Mouse (Mus musculus) cerebellum, adult 2 months (tissue): ENCODE measurements around the gene Crybb2. TPM values are rescaled to one million over a fixed set of nuclear protein-coding genes. Genes with fewer than 3 reads are reported as not detected.

Source experiments
- DNase-seq, 2 experiments: peaks; one replicate each; pipeline ENCODE4 v3.0.0; 2021
- H3K27ac ChIP-seq: fragments of 200-500 bp; 2 replicates; pipeline ENCODE4 v1.5.1; 2012; ENCODE audit warnings: low read length, control low read depth, inconsistent platforms; ENCODE audit not compliant: insufficient read depth
- H3K27me3 ChIP-seq: fragments of 200-500 bp; 2 replicates; pipeline ENCODE4 v1.6.1; 2012; ENCODE audit warnings: inconsistent platforms, mild to moderate bottlenecking, low read length, moderate library complexity; ENCODE audit not compliant: control insufficient read depth, insufficient read depth
- H3K4me1 ChIP-seq: fragments of 200-500 bp; 2 replicates; pipeline ENCODE4 v1.6.1; 2011; ENCODE audit warnings: low read length; ENCODE audit not compliant: control insufficient read depth, insufficient read depth
- H3K4me3 ChIP-seq: fragments of 200-500 bp; replicated peaks from 2 replicates; pipeline ENCODE3; 2011; ENCODE audit warnings: mild to moderate bottlenecking, low read depth, low read length, control low read depth; ENCODE audit not compliant: insufficient read depth
- CTCF ChIP-seq: fragments of 200-500 bp; IDR thresholded peaks from 2 replicates; pipeline ENCODE4 v1.5.1; 2011; ENCODE audit warnings: low read depth, mild to moderate bottlenecking, control low read depth, low read length, moderate library complexity, borderline replicate concordance; ENCODE audit not compliant: insufficient read depth
- POLR2A ChIP-seq: fragments of 200-500 bp; IDR thresholded peaks from 2 replicates; pipeline ENCODE4 v1.6.1; 2011; ENCODE audit warnings: low read length, control low read depth, borderline replicate concordance; ENCODE audit not compliant: insufficient read depth
- WGBS: fragments of 180-500 bp; shearing (Covaris S2); methylation state at CpG from one replicate; pipeline ENCODE4 v1.1.7; 2018; 5-methylcytosine and 5-hydroxymethylcytosine counted together
- polyA plus RNA-seq: library from polyadenylated mRNA; depleted of rRNA; stranded (reverse); fragments of >200 nt; gene quantifications from 2 replicates; pipeline ENCODE4 v1.2.3, GENCODE M21; 2012

Gene Crybb2
- polyA plus RNA-seq, 1 experiment: not detected

DNA sequence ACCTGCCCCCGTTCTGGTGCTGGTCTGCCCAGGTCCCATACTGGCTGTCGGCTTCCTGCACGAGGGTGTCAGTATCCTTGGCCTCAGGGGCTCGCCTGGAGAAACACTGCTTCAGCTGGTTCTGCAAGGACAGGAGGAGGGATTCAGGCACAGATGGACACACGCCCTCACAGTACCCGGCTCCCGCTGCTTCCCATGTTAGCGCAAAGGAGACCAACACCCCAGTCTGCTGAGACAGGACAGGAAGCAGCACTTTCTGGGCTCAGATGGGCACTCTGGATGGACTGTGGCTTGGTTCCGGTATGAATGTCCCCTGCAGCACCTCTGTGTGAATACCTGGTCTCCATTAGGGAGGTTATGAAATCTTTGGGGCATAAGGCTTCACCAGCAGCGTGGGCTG, 31.5 kb upstream of the Crybb2 start:
- Histone ChIP-seq H3K4me3 (no peak overlapping the region), H3K27ac (no peak overlapping the region), H3K27me3 (no peaks in the 10 kb centered on the region), H3K4me1 (no peaks in the 10 kb centered on the region)
- no peak for TF ChIP-seq CTCF
- TF ChIP-seq POLR2A: no peak
- no peak for DNase-seq
- 89% methylated on average over 10 of the region's 10 CpGs for WGBS

DNA sequence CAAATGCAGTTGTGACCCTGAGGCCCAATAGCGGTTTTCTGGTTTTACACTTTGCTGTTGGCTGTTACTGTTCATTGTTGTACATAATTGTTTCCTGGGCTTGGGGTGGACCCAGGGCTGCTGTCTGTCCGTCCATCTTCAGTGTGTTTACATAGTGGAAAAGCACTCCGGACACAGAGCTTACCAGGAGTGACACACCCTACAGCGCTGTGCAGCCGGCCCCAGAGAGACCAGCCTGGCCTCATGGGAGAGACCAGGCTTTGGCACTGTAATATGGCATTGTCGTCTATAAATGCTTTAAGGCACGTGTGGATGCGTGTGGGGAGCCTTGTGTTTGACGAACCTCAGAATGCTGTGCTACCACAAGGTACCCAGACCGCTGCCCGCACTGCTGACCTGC, 30.5 kb upstream of the Crybb2 start:
- TF ChIP-seq POLR2A: no peak
- TF ChIP-seq CTCF: no peak
- Histone ChIP-seq H3K4me3 (no peak overlapping the region), H3K4me1 (no peaks in the 10 kb centered on the region), H3K27me3 (no peaks in the 10 kb centered on the region), H3K27ac (no peak overlapping the region)
- no peak for DNase-seq
- WGBS: 92% methylated on average over 11 of the region's 11 CpGs

DNA sequence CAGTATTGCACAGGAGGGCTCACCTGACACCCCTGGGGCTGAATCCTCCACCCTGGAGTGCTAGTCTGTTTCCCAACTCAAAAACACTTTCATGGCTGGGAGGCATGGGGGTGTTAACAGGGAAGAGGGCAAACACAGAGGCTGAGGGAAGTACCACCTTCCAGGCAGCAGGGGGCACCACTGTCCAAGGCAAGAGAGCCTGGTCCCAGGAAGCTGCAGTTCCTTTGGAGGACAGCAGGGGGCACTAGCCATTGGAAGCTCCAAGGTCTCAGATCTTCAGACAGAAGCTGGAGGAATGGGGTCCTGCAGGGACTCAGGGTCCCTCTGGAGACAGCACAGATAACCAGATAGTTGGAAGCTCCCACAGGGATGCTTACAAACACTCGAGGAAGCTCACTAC, 29.6 kb upstream of the Crybb2 start:
- peak; percentile 79 to 90 for DNase-seq
- TF ChIP-seq POLR2A: no peak
- TF ChIP-seq CTCF: peak; percentile 100
- 20% methylated on average over 1 of the region's 1 CpGs for WGBS
- Histone ChIP-seq H3K4me3 (no peak overlapping the region), H3K27me3 (no peaks in the 10 kb centered on the region), H3K4me1 (no peaks in the 10 kb centered on the region), H3K27ac (no peak overlapping the region)

DNA sequence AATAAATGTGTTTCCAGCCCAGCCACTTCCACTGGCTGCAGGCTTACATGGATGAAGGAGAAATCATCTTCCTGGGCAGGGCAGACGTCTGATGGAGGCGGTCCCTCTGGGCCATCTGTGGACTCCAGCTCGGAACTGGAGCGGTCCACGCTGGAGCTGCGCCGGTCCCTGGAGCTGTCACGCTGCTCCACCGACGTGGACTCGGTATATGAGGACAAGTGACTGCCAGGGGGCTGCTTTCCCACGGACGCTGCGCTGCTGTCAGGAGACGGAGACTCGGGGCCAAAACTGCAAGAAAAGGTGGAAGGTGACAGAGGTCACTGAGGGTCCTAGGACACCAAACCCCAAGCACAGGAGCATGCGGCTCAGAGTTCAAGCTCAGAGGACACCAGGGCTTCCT, 27.6 kb upstream of the Crybb2 start:
- H3K4me3 ChIP-seq: no peak overlapping the region
- 85% methylated on average over 17 of the region's 17 CpGs for WGBS
- no peak for TF ChIP-seq POLR2A
- no peak for TF ChIP-seq CTCF
- DNase-seq: no peak
- H3K4me1 ChIP-seq: no peaks in the 10 kb centered on the region
- no peaks in the 10 kb centered on the region for H3K27me3 ChIP-seq
- no peak overlapping the region for H3K27ac ChIP-seq

DNA sequence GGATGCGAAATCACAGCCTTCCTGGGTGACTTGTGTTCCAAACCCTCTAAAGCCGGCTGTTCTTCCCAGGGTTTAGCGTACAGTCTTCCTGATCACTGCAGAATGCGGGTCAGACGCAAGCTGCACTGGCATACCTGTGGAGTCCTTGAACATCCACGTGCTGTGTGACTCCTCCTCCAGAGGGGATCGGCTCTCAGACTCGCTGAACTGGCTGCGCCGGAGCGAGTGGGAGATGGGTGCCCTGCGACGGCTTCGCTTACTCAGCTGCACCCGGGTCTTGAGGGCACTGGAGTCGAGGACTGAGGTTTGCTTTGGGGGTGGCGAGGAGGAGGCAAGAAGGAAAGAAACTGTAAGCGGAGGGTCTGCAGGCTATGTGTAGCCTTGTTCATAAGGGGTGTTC, 25.5 kb upstream of the Crybb2 start:
- H3K4me1 ChIP-seq: no peaks in the 10 kb centered on the region
- no peaks in the 10 kb centered on the region for H3K27me3 ChIP-seq
- no peak for DNase-seq
- no peak overlapping the region for H3K4me3 ChIP-seq
- 94% methylated on average over 18 of the region's 18 CpGs for WGBS
- TF ChIP-seq CTCF (no peak), POLR2A (no peak)
- H3K27ac ChIP-seq: no peak overlapping the region

DNA sequence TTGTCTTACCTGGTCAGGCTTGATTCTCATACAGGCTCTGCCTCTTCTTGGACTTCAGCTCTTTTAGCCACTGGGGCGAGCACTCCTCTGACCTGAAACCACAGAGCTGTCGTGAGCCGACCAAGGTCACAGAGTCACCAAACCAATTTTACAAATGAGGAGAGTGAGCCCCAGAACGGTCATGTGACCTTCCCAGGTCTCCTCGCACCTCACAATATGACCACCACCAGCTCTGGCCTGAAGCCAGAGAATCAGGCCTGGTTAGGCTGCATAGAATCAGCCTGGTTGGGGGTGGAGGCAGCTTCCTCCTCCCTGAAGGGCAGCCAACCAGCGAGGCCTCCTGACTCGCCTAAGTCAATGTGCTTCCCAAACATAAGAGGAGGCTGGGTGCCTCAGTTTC, 22.5 kb upstream of the Crybb2 start:
- no peaks in the 10 kb centered on the region for H3K27me3 ChIP-seq
- H3K4me3 ChIP-seq: no peak overlapping the region
- TF ChIP-seq POLR2A (no peak), CTCF (no peak)
- H3K27ac ChIP-seq: no peak overlapping the region
- no peaks in the 10 kb centered on the region; the same call in 1 of the 2 replicates for H3K4me1 ChIP-seq
- 72% methylated on average over 7 of the region's 7 CpGs for WGBS
- DNase-seq: no peak

DNA sequence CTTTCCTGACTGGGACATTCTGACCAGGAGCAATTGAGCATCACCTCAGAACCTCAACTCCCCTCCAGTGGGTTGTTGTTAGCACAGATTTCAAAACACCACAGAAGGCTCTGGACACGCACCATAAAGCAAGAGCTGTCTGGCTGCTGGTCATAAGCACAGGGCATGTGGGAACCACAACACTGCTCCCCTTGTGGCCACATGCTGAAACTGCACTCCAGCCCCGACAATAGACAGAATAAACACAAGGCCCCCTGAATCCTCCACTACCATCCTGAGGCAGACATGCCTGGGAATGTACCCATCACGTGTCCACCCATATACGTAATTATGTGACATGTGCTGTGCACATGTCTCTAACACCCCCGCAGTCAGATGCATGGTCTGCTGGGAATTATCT, 21.2 kb upstream of the Crybb2 start:
- H3K4me3 ChIP-seq: no peak overlapping the region
- peak; percentile 36 to 45 for DNase-seq
- no peak overlapping the region for H3K27ac ChIP-seq
- TF ChIP-seq POLR2A (no peak), CTCF (peak; percentile 75)
- H3K27me3 ChIP-seq: no peaks in the 10 kb centered on the region
- 56% methylated on average over 5 of the region's 5 CpGs for WGBS
- H3K4me1 ChIP-seq: peaks cover 7% of the 10 kb centered on the region

DNA sequence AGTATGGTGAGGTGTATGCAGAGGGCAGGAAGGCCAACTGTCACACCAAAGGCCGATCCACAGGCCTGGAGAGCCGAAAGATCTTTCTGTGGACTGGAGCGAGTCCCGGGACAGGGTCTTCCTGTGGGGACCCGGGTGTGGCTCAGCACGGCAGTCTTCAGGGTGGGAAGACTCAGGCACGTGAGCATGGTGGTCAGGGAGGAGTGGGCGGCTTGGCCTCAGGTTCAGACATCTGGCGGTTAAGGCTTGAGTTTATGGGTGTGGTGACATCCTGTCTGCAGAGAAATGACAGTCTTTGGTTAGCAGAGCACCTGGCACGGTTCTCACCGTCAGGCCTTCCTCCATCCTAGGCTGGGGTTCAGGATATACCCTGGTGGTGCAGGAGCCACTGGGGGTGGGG, 20.8 kb upstream of the Crybb2 start:
- H3K27me3 ChIP-seq: no peaks in the 10 kb centered on the region
- H3K4me3 ChIP-seq: no peak overlapping the region
- whole genome bisulfite sequencing: 90% methylated on average over 11 of the region's 11 CpGs
- TF ChIP-seq CTCF (no peak), POLR2A (no peak)
- H3K27ac ChIP-seq: no peak overlapping the region
- DNase-seq: no peak
- peaks cover 11% of the 10 kb centered on the region for H3K4me1 ChIP-seq

DNA sequence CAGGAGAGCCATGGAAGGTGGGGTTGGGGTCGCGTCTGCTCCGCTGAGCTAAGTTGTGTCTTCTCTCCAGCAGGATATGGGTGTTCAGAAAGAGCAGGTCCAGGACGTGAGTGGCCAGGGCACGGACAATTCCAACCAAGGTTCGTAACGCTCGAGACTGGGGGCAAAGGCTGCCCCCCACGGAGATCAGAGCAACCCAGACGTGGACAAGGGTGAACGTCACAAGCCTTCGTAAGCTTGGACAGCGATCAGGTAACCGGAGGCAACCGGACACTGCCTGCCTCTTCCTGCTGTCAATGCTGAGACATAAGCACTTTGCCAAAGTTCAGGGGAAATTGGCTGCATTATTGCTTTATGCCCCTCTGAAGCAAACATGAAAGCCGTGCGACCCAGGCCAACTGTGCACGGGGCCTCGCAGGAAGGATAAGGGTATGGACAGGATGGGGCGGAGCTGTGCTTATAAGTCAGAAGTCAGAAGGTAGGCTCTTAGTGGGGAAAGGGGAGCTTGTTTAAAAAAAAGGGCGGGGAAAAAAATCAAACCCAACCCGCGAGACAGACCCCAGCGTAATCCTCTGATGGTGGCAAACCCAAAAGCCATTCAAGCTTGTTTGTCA, 20.3 kb upstream of the Crybb2 start:
- Histone ChIP-seq H3K27ac (no peak overlapping the region), H3K4me3 (no peak overlapping the region), H3K27me3 (no peaks in the 10 kb centered on the region), H3K4me1 (peaks cover 11% of the 10 kb centered on the region)
- no peak for TF ChIP-seq CTCF
- TF ChIP-seq POLR2A: no peak
- WGBS: 80% methylated on average over 24 of the region's 24 CpGs
- no peak for DNase-seq
